Mouse (Mus musculus) T-cell, adult 2 months (primary cell): ENCODE measurements around the gene Sh2d4b.
A peak's percentile ranks its signal among the peaks of the same experiment; 100 is the strongest.

Experiments
- DNase-seq: peaks from one replicate; pipeline ENCODE4 v3.0.0; 2022; ENCODE audit warnings: low spot score

Gene Sh2d4b

DNA sequence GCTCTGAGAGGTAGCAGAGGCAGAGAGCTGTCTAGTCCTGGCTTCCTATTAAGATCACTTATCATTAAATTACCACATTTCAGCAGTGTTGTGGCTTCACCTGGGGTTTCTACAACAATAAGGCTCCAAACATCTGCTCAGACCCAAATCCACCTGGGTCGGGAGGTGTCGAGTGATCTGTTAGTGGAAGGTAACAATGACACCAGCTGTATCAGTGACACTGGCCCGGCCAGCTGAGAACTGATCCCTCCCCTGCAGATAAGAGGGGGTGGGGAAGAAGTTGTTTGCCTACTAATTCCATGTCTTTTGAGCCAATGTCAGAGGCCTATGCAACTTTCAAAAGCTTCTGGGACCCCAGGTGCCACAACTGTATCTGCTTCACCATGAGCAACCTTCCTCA lies at the start of gene Sh2d4b:
TSS of gene Sh2d4b (minus strand) at position 71 of the 400 bp plus-strand sequence.
- no peak for DNase-seq

DNA sequence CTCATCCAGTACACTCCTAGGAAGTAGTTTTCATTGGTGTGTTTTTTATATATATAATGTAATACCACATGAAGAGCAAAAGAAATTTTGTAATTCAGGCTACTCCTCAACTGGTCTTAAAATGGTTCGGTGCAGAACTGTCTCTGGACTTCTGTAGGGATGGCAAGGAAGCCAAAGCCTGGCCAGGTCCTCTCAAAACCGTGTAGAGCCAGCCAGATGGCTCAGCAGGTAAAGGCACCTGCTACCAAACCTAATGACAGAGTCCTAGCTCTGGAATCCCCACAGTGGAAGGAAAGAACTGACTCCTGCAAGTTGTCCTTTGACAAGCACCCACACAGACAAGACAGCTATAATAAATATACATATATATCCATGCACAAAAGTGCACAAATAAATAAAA lies 49.4 kb upstream of the Sh2d4b start:
- no peak for DNase-seq

DNA sequence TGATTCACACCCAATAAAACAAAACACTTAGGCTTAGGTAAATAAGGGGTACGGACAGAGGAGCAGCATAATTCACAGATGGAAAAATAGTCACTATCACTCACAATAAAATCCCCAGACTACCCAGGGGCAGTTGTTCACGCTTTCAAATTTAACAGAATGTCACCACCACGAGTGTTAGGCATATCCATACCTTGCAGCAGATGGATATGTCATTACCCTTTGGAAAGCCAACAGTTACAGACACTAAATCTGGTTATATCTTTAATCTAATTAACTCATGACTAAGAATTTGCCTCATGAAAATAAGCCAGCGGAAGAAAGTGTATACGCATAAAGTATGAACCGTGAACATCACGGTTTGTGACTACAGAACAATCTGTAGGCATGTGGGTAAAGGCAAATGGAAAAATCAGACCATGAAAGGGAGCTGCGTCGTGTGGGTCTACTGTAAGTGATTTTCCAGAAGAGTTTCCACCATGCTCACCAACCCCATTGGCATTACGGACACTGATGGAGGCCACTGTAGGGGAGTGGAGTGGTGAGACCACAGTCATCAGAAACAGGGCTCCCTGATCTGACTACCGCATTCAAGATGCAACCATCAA lies 45.4 kb upstream of the Sh2d4b start:
- no peak for DNase-seq

DNA sequence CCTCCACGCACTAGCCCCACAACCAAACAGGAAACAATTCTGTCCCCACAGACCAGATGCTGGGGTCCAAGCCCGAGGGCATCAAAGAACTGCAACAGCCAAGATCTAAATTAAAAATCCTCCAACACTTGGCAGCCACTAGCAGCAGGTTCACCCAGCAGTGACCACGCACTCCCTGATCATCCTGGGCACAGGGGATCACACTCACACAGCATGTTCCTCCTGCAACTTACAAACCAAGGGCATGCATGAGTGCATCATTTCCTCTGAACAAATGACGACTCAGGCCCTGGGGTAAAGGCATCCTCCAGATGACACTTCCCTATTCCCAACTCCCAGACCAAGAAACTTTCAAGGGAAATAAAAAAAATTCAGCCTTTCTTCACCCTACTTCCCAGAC lies 44.0 kb upstream of the Sh2d4b start:
- DNase-seq: no peak

DNA sequence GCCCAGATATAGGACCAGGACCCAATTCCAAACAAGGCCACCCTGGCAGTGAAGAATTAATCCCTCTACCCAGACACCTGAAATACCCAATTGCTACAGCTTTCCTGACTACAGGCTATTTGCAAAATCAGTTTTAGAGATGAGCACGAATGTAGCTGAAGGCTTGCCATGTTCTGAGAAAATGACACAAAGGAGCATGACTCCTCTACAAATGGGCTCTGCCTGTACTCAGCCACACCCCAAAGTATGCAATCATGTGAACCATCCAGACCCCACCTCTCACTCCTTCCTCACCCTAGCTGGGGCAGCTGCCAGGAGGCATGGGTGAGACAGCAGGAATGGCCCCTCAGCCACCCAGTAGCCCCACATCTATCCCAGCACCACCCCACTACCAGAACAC lies 42.4 kb upstream of the Sh2d4b start:
- DNase-seq: no peak

DNA sequence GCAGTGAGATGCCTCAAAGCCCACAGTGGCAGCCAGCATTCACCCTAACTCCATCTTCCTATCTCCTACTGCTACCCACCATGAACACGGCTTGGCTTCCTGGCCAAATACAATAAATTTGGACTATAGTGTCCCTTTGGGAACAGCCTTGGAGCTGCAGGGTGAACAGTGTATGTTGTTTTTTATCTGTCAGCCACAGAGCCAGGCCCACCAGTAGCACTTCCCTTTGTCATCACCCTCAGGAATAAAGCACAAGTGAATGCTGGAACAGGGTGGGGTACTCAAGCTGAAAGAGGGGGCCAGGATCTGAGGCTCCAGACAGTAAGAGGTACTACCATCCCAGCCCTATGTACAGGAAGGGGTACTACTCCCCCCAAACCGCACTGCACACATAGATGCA lies 42.0 kb upstream of the Sh2d4b start:
- no peak for DNase-seq

DNA sequence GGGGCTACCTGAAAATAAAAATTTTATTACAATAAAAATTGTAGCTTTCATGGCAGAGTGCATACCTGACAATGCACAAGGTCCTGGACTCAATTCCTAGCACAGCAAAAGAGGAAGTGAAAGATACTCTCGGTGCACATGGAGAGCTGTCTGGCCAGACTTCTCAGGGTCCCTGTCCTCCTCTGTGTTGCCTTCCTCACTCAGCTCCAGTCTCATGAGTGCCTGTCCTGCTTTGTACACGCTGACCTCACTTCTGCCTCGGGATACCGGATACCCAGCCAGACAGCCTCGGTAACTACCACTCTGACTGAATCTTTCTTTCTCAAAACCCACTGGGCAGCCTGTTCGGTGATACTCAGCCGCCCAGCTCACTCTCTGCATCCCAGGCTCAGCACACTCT lies 40.3 kb upstream of the Sh2d4b start:
- DNase-seq: no peak

DNA sequence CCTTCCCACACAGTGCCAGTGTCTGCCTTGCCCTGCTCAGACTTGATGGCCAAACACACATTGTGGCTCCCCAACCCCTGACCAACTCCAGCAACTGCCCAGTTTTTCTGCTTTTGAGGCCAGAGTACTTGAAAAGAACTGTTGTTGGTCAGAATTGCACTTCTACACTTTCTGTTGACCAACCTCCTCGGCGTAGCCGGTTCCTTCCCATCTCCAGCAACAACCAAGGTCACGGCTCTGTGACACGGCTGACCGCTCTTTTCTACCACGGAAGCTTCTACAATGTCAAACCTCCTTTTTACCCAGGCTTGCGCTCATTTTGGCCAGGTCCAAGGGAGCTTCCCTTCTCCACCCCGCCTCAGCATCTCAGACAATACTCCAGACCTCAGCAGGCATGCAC lies 39.2 kb upstream of the Sh2d4b start:
- DNase-seq: no peak

DNA sequence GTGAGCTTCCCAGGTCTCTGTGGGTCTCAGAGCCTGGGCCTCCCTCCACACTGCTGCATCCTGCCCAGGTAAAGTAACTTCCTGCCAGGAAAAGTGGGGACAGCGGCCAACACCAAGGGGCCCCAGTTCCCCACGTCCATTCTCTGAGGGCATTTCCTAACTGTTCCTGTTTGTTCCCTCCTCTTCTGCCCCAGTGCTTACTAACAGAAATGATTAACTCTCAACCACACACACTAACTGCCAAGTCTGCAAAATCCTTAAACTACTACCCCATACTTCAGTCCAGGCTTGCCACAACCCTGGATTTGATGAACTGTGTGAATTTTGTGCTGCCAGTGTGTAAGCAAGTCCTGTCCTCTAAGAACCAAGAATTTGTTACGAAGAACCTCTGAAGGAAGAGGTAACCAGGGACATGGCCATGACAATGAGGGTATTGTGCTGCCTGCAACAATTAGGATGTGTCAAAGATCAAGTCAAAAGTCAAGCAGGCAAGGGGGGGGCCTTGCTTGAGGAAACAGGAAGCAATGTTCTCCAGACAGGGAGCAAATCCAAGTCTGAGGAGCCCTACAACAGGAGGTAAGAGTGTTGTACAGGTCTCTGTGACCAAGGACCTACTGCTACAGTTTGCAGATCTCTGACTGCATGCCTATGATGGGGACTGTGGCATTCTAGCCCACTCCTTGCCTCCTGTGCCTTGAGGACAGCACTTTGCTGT lies 38.2 kb upstream of the Sh2d4b start:
- no peak for DNase-seq

DNA sequence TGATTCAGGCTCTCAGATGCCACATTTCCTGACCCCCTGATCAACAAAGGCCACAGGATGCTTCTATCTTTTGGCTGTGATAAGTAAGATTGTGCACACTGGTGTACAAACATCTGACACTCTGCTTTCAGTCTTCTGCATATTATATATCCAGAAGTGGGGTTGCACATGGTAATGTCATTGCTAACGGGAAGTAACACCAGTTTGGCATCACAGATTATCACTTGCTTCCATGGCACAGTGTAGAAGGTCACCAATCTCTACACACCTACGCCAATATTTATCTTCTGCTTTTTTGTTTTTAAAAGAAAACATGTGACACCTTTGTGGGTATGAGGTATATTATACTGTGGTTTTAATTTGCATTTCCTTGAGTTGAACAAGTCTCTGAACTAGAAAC lies 36.9 kb upstream of the Sh2d4b start:
- peak; percentile 62 for DNase-seq

DNA sequence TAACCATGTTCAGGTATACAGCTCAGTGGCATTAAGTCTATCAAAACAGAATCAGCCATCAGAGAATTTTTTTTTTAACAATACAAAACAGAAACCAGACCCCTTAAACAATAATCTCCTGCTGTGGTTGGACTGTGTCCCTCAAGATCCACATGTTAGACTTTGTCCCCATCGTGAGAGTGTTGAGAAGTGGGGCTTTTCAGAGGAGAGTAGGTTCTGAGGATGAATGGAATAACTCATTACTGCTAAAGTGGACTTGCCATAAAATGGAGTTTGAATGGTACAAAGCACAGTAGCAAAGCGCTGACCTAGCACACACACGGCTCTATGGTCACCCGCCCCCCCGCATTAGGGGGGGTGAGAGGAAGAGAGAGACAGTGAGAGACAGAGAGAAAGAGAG lies 35.8 kb upstream of the Sh2d4b start:
- no peak for DNase-seq

DNA sequence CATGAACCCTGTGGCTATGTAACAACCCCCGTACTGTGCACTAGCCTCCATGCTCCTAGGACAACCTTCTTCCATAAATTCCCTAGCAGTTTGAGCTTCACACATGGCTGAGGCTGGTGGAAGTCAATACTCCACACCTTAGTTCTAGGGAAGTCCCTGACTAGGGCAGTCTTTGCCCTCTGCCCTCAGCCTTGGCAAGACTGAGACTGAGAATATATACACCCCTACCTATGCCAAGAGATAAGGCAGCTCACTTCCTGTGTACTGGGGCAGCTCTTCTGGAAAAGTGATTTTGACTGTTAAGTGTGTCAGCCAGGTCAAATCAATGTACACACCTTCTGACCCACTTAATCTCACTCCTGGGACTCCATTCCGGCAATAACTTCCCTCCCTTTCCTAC lies 34.0 kb upstream of the Sh2d4b start:
- DNase-seq: peak; percentile 57

DNA sequence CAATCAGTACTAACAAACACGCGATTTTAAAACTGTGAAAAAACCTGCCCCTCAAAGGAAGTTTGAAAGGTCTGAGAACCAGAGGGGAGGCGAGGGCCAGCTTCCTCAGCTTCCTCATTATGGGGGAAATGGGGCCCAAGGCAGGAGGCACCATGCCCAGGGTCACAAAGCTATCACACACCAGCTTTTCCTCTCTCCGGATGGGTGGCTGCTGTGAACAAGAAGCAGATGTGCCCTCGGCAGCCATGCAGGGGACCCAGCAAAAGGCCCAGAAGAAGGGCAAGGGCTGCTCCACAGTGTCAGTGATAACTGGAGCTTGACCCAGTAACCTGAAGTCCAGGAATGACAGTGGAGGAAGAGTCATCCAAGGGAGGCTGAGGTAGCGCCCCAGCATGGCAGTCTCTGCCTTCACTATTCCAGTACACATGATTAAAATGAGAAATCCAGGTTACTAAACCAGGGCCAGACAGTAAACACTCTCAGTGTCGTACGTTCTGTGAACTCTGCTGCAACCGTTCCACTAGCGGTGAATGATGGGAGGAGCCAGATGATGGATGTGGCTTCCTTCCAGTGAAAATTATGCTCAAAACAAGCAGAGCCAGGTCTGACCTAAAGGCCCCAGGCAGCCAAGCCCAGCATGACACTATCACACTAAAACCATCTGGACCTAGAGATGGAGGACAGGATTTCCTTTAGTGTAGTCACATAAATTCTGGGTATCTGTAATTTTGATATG lies 31.5 kb upstream of the Sh2d4b start:
- peak; percentile 61 for DNase-seq

DNA sequence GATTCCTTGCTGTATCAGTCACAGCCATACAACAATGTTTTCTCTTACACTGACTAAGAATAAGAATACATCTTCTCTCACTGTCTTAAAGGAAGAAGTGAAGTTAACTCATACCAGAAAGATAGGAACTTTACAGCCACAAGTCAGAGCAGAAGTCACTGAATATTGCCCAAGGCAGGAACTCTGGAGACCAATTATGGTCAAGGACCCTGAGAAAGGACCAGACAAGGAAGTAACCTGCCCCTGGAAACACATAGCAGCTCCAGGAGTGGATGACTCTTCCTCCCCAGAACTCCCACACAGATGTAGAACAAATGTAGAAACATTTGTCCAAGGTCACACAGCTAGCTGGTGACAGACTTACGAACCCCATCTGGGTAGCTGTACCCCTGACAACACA lies 28.2 kb upstream of the Sh2d4b start:
- no peak for DNase-seq

DNA sequence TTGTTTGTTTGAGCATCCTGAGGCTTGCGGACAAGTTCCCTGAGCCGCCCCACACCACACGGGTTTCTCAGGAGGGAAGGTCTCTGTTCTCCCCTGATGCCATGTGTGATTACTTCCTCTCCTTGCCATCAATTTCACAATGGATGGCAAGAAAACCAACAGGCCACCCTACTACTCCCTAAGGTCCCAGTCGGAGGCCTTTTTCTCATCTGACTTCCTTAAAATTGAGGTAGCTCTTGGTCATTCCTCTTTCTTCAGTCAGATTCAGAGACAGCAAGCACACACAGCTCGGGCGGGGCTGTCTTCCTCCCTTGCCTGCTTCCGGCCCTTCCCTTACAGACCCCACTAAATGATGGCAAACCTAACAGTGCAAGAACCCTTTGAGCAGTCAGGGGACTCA lies 26.5 kb upstream of the Sh2d4b start:
- no peak for DNase-seq

DNA sequence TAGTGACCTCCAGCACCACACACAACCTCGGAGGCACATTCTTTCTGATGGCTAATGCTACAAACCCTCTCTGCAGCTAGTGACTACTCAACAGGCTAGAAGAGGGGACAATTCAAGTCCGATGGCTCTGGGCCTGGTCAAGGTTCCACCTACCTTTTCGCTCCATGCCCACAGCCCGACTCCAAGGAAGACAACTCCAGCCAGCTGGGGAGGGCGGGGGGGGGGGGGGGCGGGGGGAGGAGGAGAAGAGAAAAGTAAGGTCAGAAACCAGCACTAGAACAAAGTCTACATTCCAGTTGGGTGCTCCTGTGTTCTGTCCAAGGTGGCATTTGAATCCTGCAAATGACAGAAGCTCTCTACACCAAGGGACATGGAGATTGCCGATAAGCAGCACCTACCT lies 25.4 kb upstream of the Sh2d4b start:
- DNase-seq: no peak

DNA sequence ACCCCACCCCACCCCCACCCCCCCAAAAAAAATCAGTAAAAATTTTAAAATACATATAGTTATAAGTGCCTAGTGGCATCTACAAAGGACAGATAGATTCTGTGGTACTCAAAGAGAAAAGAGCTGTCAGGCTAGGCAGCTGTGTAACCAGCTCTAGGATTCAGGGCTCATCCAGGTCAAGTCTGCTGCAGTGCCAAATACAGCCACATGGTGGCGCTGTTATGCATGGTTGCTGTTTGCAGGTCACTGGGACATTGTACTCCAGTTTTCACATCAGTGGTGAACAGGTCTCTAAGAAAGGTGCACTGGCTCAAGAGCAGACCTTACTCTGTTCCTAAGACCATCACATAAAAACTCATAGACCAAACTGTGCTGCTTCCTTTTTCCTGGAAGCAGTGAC lies 24.6 kb upstream of the Sh2d4b start:
- DNase-seq: peak; percentile 83

DNA sequence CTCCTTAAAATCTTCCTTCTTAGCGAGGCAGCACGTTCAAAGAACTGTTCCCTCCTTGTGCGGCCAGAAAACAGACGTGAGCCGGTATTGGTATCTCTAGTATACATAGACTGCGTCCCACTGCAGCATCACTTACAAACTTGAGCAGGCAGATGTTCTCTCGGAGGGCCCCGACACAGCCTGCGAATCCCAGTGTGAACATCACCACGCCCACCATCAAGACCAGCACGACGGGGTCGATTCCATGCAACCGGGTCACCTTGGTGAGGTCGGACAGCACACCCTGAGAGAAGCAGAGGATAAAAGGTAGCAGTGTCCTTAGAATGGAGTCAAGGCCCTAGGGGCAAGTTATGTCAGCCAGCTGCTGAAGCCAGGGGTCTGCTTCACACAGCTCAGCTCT lies 23.6 kb upstream of the Sh2d4b start:
- no peak for DNase-seq

DNA sequence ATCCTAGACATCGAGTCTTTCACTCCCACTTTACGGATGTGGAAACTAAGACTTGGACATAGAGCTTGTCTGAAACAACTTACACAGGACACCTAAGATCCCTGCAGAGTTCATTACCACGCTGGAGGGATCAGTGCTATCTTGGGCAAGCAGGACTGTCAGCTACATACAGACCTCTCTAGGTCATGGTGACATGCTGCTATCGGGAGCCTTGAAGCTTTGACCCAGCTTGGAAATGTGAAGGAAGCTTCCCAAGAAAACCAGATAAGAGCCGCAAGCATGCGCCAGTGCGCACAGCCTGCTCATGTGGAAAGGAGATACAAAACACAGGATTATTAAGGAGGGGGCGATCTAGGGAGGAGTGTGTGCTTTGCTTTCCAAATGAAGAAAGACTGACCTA lies 22.8 kb upstream of the Sh2d4b start:
- DNase-seq: no peak

DNA sequence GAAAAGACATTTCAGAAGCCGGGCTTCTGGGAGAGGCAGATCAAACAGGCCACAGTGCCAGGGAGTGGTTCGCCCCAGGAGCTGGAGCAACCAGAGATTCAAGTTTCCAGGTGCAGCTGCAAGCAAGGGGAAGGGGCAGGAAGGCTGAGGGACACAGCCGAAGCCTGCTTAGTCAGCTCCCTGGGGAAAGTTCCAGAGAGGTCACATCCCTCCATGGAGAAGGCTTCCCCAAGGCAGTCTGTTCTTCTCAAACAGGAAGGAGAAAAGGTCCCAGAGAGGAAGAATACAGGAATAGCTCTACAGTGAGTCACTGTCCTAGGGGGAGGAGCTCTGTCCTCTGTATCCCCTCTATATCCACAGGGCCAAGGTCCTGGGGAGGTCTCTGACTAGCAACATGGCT lies 21.6 kb upstream of the Sh2d4b start:
- DNase-seq: no peak

DNA sequence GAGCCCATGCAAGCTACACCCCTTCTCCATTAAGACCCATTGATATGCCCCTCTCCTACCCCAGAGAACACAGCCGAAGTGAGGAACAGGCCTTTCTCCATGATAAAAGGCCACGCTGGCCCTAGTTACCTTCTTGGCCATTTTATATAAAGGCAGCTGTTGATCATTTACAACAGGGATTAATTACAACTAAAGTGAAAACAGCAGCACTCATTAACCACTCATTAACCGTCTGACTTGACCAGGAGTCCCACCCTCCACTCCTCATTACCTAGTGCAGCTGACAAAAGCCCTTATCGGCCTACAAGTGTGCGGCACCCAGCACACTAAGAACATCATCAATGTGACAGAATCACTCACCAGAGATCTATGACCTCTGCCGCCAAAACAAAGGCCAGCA lies 20.6 kb upstream of the Sh2d4b start:
- DNase-seq: no peak

DNA sequence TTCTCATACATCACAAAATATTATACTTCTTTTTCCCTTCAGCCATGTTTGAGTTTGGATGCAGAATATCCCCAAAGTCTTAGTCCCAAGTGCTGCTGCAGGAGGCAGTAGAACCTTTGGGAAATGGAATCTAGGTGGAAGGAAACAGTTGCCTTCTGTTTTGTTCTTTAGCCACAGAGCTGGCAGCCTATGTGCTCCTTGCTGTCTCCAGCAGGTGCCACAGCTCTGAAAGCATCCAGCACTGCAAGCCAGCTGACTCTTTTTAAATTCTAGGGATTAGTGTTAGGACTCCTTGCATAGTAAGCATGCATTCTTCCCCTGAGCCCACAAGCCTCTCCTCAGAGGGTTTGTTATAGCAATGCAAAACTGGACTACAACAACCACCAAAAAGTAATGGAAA lies 18.5 kb upstream of the Sh2d4b start:
- no peak for DNase-seq

DNA sequence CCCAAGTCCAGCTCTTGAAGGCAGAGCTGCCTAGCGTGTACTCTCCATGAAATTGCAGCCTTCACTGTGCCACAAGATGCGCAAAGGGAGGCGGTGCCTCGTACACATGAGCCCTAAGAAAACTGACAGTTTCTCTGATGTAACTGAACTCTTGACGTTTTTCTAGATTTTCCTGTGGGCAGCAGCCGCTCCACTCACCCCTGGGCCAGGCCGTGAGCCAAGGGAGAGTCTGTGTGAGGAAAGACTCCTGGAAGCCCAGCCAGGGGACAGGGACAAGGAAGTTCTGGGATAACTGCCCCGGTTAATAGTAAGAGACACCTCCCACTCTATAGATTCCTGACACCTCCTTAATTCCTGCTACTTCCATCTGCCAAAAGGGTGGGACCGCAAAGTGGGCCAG lies 15.7 kb upstream of the Sh2d4b start:
- no peak for DNase-seq

DNA sequence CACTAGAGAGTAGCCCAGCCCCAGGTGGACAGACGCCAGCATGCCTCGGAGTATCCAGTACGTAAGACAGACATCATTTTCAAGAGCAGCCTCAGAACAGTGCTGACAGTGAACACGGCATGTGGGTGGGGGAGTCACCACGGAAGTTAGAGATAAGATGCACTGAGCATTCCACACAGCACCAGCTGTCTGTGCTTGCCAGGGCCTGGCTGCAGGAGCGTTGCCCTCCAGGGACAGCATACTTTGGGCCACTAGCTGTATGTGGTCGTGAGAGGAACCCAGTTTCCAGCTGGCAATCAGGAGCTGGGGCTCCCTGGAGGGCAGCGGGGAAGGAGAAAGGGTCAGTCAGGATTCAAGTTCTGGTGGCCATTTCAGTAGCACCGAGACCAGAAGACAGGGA lies 13.7 kb upstream of the Sh2d4b start:
- DNase-seq: no peak
